Mouse (Mus musculus) embryo, embryonic 10.5 days (tissue): ENCODE data around the gene Trpm5.

Experiments
- DNase-seq: peaks from one replicate; pipeline ENCODE4 v3.0.0-alpha.2; 2015; ENCODE audit warnings: low spot score

Gene Trpm5

GRCm38 (mm10) chr7:143106062-143106461 lies 11.6 kb upstream of the Trpm5 start, which contains the start of gene Kcnq1:
Kcnq1 (plus strand) TSS chr7:143106362.
- DNase-seq, result no peak

- no peak for DNase-seq
Measured at GRCm38 (mm10) chr7:143105258-143105897, 10.9 kb upstream of the Trpm5 start.

GRCm38 (mm10) chr7:143100759-143101158 lies 6.3 kb upstream of the Trpm5 start:
- no peak for DNase-seq

DNA sequence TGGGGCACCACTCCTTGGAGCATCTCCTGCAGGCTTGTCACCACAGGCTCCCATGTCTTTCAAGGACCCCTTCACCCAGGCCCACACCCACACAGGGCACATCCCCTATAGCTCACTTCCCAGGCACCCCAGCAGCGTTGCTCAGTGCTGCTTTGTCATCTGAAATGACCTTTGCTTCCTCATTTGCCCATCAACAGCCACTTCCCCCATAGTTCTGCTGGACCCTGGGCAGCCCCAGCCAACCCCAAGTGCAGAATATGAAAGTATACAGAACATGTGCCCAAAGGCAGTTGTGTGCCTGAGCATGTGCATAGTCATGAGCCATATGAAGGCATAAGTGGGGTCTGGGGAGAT lies 1.1 kb upstream of the Trpm5 start:
- DNase-seq, result no peak

- no peak for DNase-seq
Measured at GRCm38 (mm10) chr7:143093847-143094246, 595 bp downstream of the Trpm5 start.

- peak; percentile 69 for DNase-seq
Measured at GRCm38 (mm10) chr7:143087070-143087579, 7.3 kb downstream of the Trpm5 start.

DNA sequence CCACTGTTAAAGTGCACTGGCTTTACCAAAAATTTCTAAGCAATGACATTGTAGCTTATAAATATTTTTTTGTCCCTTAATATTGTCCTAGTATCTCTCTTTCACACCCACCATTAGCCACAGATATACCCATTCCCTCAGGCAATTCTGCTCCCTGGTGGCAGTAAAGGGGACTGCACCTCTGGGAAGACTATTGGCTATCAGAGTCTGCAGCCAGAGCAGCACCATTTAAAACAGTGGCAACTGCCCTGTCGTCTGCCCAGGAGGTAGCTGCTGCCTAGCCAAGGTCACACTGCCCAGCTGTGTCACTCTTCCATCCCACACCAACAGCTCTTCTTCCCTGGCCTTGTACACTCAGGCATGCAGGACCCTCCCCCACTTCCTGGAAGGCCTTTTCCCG lies 8.1 kb downstream of the Trpm5 start:
- DNase-seq, result peak; percentile 78

DNA sequence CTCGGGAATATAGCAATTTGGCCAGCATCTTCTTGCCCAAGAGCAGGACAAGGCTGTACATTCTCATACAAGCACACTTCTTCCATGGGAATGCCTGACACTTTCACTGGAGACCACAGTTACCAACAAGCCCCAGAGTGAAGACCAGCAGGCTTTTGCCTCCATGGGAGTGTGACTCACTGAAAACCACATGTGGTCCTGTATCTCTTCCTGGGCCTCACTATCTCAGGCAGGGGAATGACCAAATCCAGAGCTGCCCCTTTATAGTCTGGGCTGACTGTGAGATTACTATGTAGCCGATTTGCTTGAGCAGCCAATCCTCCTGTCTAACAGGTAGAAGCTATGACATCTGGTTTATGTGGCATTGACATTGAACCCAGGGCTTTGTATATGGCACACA lies 10.7 kb downstream of the Trpm5 start:
- DNase-seq, result no peak

GRCm38 (mm10) chr7:143082024-143082423 lies 12.4 kb downstream of the Trpm5 start:
- no peak for DNase-seq

GRCm38 (mm10) chr7:143077351-143077750 lies 17.1 kb downstream of the Trpm5 start:
- DNase-seq, result no peak

DNA sequence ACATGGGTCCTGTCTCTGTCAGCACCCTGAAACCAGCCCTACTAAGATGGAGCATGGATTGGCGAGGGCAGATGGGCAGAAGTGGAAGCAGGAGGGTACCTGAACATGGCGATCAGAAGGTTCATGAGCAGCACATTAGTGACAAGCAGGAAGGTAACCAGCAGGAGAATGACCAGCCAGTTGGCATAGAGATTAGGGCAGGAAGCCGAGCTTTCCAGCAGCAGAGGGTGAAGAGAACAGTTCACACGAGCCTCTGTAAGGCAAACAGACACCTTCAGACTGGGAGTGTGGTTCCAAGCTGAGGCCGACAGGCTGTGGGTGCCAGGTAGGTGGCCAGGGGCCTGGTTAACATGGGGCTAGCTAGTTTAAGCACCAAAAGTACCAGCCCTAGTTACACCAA lies 19.0 kb downstream of the Trpm5 start:
- DNase-seq, result no peak

DNA sequence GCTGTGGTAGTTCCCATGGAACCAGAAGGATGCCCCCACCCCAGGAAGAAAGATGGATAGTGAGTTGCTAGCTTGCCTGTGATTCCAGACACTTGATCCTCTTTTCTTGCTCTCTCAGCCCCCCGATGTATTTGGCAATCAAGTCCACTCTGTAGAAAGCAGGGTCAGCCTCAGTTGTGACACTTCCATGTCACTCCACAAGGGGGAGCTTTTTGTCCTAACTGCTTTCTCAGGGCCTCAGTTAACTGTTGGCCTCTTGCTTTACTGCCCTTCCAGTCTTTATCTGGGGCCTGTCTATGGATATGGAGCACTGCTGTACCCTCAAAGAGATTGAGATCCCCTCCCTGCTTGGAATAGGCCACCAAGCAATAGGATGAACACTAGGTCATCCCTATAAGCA lies 21.4 kb downstream of the Trpm5 start:
- DNase-seq, result peak; percentile 73

GRCm38 (mm10) chr7:143072605-143073004 lies 21.8 kb downstream of the Trpm5 start:
- no peak for DNase-seq

DNA sequence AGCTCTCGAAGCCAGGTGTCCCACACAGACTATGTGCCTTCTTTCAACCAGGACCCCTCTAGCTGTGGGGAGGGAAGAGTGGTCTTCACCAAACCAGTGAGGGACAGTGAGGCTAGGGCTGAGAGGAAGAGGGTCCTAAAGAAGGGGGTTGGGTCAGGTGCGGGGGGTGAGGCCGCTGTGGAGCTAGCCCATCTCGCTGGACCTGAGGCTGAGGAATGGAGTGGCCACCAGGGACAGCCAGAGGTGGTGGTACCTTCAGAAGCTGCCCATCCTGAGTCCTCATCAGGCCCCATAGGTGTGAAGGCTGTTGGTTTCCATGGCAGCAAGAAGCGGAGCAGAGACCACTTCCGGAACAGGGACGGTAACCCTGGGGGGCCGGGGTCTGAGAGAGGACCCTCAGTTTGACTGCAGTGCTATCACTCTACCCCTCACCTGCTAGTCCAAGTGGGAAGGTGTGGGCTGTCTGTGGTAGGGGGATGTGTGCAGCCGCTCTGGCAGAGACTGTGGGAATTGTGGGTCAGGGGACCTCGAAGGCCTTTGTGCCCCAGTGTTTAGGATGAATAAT lies 23.9 kb downstream of the Trpm5 start:
- DNase-seq, result no peak

DNA sequence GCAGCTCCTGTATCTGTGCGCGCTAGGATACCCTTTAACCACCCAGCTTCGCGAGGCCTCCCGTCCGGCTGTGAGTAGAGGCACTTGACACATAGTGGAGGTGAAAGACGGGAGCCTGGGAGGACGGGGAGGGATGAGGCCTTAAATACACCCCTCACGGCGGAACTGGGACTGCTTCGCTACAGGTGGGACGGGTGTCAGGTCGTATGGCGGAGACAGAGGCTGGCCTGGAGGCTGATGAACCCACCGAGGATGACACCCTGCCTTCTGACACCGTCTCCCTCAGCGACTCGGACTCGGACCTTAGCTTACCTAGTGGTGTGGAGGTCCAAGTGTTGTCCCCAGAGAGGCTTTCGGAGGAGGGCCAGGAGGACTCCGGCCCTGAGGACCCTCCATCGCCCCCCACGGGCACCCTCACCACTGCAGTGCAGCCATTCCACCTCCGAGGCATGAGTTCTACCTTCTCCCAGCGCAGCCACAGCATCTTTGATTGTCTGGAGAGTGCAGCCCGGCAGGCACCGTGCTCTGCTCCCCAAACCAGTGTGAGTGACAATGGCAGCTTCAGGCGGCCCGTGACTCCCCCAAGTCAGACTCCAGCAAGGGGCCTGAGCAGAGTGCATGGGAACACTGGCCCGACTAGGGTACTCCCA lies 24.6 kb downstream of the Trpm5 start:
- no peak for DNase-seq

GRCm38 (mm10) chr7:143068882-143069591 lies 25.4 kb downstream of the Trpm5 start, which contains the start of gene Tssc4:
Tssc4 (plus strand) TSS chr7:143069249.
- peak; percentile 100 for DNase-seq

GRCm38 (mm10) chr7:143068316-143068881 lies 26.0 kb downstream of the Trpm5 start:
- DNase-seq, result peak; percentile 54

GRCm38 (mm10) chr7:143067897-143068296 lies 26.5 kb downstream of the Trpm5 start:
- DNase-seq, result no peak

DNA sequence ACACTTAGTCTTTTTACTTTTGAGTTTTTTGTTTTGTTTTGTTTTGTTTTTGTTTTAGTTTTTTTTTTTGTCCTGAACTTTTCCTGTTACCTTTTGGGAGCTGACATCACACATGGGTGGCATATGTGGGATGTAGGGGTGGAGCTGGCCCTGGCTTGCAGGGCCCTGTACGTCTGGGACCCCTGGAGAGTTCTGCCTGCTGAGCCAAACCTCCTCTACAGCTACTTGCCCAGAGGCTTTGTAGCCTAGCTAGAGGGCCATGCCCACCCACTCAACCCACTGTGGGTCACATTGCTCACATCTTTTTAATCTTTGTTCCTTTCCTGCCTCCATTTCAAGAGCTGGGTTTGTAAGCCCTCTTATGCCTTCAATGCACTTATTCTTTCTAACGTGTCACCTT lies 27.0 kb downstream of the Trpm5 start:
- no peak for DNase-seq

GRCm38 (mm10) chr7:143065692-143066091 lies 28.8 kb downstream of the Trpm5 start:
- DNase-seq, result no peak

- DNase-seq, result no peak
Measured at GRCm38 (mm10) chr7:143064226-143064625, 30.2 kb downstream of the Trpm5 start.

DNA sequence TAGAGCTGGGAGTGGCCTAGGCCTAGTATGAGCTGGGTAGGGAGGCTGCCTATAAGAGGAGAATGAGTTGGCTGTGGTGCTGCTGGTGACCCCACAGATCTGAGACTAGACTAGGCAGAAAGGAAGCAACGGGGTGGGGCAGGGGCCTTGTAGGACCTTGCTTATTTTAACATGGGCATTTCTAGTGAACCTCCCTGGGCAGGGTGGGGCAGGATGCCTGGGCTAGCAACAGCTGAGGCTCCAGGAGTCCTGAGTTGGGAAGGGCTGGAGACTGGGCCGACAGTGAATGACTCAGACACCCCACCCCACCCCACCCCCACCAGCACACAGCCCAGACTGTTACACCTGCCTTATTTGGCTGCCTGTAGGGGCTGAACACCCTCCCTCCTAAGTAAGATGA lies 31.7 kb downstream of the Trpm5 start:
- no peak for DNase-seq
